Mouse (Mus musculus) limb, embryonic 15.5 days (tissue): ENCODE results near the gene Rasgef1b. TPM values are rescaled to one million over a fixed set of nuclear protein-coding genes. Genes with fewer than 3 reads are reported as not detected.

ENCODE experiments used
- ATAC-seq: fragments of 200-750 bp; cut with Nextera tagmentation; 2 replicates; pipeline ENCODE4 v1.8.0; 2017; ENCODE audit warnings: low read depth, moderate TSS enrichment; ENCODE audit not compliant: insufficient number of reproducible peaks, low FRiP score, low TSS enrichment
- H3K27ac ChIP-seq: fragments of 300-500 bp; sonication (generic); 2 replicates; pipeline ENCODE4 v1.5.1; 2015; ENCODE audit warnings: moderate library complexity, mild to moderate bottlenecking, inconsistent platforms
- H3K27me3 ChIP-seq: fragments of 300-500 bp; sonication (generic); 2 replicates; pipeline ENCODE4 v1.6.1; 2015; ENCODE audit warnings: inconsistent platforms
- H3K36me3 ChIP-seq: fragments of 300-500 bp; sonication (generic); 2 replicates; pipeline ENCODE4 v1.6.1; 2015; ENCODE audit warnings: inconsistent platforms
- H3K4me1 ChIP-seq: fragments of 300-500 bp; sonication (generic); 2 replicates; pipeline ENCODE4 v1.6.1; 2015; ENCODE audit warnings: inconsistent platforms
- H3K4me2 ChIP-seq: fragments of 300-500 bp; sonication (generic); 2 replicates; pipeline ENCODE4 v1.6.1; 2015; ENCODE audit warnings: mild to moderate bottlenecking, inconsistent platforms
- H3K4me3 ChIP-seq: fragments of 300-500 bp; sonication (generic); 2 replicates; pipeline ENCODE4 v1.5.1; 2015; ENCODE audit warnings: mild to moderate bottlenecking, inconsistent platforms
- H3K9ac ChIP-seq: fragments of 300-500 bp; sonication (generic); 2 replicates; pipeline ENCODE4 v1.6.1; 2015; ENCODE audit warnings: inconsistent platforms
- H3K9me3 ChIP-seq: fragments of 300-500 bp; sonication (generic); 2 replicates; pipeline ENCODE4 v1.6.1; 2016; ENCODE audit warnings: inconsistent platforms
- WGBS: fragments of 180-500 bp; shearing (Covaris S2); methylation state at CpG from one replicate; pipeline ENCODE4 v1.1.7; 2015; 5-methylcytosine and 5-hydroxymethylcytosine counted together
- polyA plus RNA-seq: library from polyadenylated mRNA; unstranded; fragments of >200 nt; fragmentation: Nextera tagmentation; extraction: Ambion mirVana; gene quantifications from 2 replicates; pipeline ENCODE4 v1.2.1, GENCODE M21; 2015

Rasgef1b gene
- polyA plus RNA-seq, 1 experiment from 2014 or later = 8.8 TPM

GRCm38 (mm10) chr5:99701811-99702210 is 27.1 kb downstream of the Rasgef1b start:
- Histone ChIP-seq H3K4me2 (no peak overlapping the region), H3K4me1 (no peaks in the 10 kb centered on the region), H3K9ac (no peak overlapping the region), H3K4me3 (no peak overlapping the region), H3K27ac (no peak overlapping the region), H3K9me3 (no peaks in the 10 kb centered on the region), H3K36me3 (no peaks in the 10 kb centered on the region), H3K27me3 (no peaks in the 10 kb centered on the region)
- no peak for ATAC-seq
- 40% methylated on average over 5 of the region's 5 CpGs for WGBS

DNA sequence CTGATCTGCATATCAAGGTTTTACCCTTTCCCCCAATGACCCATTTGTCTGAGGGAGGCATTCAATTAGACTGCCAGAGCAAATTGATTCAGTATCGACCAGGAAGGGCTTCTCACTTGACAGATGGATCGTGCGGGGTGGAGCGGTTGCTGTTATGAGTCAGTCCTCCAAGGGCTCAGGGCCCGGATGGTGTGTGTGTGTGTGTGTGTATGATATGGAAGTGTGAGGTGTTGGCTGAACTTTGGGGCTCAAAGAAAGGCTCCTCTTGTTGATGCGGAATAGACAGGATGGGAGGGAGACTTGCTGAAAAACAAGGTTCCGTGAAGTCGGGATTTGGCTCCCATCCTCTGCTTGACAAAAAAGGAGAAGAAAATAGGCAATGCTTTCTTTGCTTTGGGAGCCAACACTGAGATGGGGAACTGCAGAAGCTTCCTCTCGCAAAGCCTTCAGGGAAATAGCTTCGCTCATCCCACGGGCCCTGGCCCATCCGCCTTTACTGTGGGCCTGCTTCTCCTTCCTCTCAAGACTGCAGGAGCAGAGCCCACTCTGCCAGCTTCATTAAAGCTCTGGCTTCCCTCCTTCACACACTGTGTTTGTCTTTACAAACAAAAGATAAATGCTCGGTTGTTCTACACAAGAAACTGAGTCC is 34.0 kb downstream of the Rasgef1b start:
- no peaks in the 10 kb centered on the region for H3K9me3 ChIP-seq
- no peak overlapping the region for H3K27ac ChIP-seq
- 85% methylated on average over 13 of the region's 13 CpGs for WGBS
- no peaks in the 10 kb centered on the region for H3K27me3 ChIP-seq
- no peaks in the 10 kb centered on the region for H3K36me3 ChIP-seq
- no peak for ATAC-seq
- H3K4me1 ChIP-seq = no peaks in the 10 kb centered on the region
- H3K4me2 ChIP-seq = no peak overlapping the region
- no peak overlapping the region for H3K9ac ChIP-seq
- no peak overlapping the region for H3K4me3 ChIP-seq

DNA sequence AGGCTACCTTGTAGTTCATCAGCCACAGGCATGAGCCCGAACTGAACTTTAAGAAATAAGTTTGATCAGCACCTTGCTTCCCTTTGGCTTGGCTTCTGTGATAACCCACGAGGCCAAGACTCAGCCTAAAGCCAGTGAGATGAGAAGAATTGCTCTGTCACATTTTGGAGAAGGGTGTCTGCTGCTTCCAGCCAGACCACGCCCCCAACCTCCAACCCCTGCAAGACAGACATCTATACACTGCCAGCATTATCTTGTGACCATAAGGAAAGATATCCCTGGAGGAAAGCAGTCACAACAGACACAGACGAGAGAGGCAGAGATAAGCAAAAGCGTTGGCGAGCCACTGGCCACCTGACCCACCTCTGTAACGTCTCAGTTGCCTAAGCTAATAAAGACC is 39.0 kb downstream of the Rasgef1b start:
- Histone ChIP-seq H3K27ac (no peak overlapping the region), H3K4me2 (no peak overlapping the region), H3K4me3 (no peak overlapping the region), H3K9me3 (no peaks in the 10 kb centered on the region), H3K36me3 (no peaks in the 10 kb centered on the region), H3K27me3 (no peaks in the 10 kb centered on the region), H3K9ac (no peak overlapping the region), H3K4me1 (no peaks in the 10 kb centered on the region)
- 56% methylated on average over 7 of the region's 7 CpGs for WGBS
- ATAC-seq = no peak

DNA sequence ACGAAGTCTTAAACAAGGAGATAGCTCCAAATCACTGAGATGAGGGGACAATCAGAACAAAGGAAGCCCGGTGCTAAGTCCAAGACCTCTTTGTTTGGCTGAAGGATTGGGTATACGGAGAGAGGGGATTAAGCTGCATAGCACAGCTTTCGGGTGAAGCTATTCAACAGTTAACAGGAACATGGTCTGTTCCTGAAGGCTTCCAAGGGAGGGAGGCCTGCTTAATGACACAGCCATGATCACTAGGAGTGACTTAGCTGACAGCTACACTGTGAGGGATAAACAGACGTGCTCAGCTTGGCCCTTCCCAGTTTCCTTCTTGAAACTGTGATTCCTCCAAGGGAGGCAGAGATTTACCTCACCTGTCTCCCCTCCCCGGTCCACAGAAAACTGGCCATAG is 41.0 kb downstream of the Rasgef1b start:
- H3K9ac ChIP-seq = no peak overlapping the region
- WGBS = 48% methylated on average over 6 of the region's 6 CpGs
- H3K9me3 ChIP-seq = no peaks in the 10 kb centered on the region
- no peak overlapping the region for H3K4me2 ChIP-seq
- no peak overlapping the region for H3K4me3 ChIP-seq
- H3K4me1 ChIP-seq = no peaks in the 10 kb centered on the region
- no peaks in the 10 kb centered on the region for H3K27me3 ChIP-seq
- ATAC-seq = no peak
- H3K36me3 ChIP-seq = no peaks in the 10 kb centered on the region
- H3K27ac ChIP-seq = no peak overlapping the region

DNA sequence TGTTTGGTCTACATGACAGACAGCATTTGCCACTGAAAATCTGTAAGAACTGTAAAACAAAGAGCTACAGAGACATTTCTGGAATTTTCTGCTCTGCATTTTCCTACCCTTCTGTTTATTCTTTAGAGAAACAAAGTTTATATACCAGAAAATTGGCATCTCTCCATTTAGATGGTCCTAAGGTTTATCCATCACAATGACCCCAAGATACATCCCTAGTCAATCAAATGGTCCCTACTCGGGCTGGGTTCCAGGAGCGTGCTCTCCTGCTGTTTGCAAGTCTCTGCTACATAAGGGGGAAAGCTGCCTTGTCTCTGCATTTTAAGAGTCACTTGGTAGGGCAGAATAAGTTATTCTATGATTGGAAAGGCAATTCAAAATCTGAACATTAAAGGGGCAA is 44.8 kb downstream of the Rasgef1b start:
- no peak overlapping the region for H3K27ac ChIP-seq
- no peaks in the 10 kb centered on the region for H3K27me3 ChIP-seq
- no peaks in the 10 kb centered on the region for H3K9me3 ChIP-seq
- no peaks in the 10 kb centered on the region for H3K4me1 ChIP-seq
- 44% methylated on average over 2 of the region's 2 CpGs for WGBS
- H3K4me3 ChIP-seq = no peak overlapping the region
- no peaks in the 10 kb centered on the region for H3K36me3 ChIP-seq
- H3K9ac ChIP-seq = no peak overlapping the region
- ATAC-seq = no peak
- no peak overlapping the region for H3K4me2 ChIP-seq

GRCm38 (mm10) chr5:99669971-99670571 is 58.8 kb downstream of the Rasgef1b start:
- H3K27me3 ChIP-seq = no peaks in the 10 kb centered on the region
- WGBS = 74% methylated on average over 9 of the region's 9 CpGs
- no peak overlapping the region for H3K27ac ChIP-seq
- no peak overlapping the region for H3K4me2 ChIP-seq
- no peak for ATAC-seq
- H3K4me1 ChIP-seq = no peaks in the 10 kb centered on the region
- H3K4me3 ChIP-seq = no peak overlapping the region
- H3K9me3 ChIP-seq = no peaks in the 10 kb centered on the region
- no peaks in the 10 kb centered on the region for H3K36me3 ChIP-seq
- H3K9ac ChIP-seq = no peak overlapping the region

DNA sequence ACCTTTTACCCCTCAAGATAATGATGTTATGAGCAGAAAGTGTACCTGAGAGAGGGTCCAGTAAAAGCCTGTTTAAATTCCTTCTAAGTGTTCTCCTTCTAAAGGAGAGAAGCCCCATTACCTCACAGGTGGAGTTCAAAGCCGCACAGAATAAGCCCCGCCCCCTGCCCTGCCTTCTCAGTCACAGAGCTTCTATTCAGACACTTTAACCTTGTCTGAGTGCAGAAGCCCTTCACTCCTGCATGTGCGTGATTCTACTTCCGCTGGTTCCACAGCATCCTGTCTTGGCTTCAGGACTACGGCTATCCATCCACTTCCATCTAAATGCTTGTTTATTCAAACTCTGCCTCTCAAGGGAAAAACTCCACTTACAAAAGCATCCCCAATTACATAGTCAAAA is 72.8 kb downstream of the Rasgef1b start:
- Histone ChIP-seq H3K9ac (no peak overlapping the region), H3K27ac (no peak overlapping the region), H3K9me3 (no peaks in the 10 kb centered on the region), H3K27me3 (no peaks in the 10 kb centered on the region), H3K4me2 (no peak overlapping the region), H3K36me3 (no peaks in the 10 kb centered on the region), H3K4me3 (no peak overlapping the region), H3K4me1 (0 out of 2 replicates have a peak, but pooled peaks cover 3% of the 10 kb centered on the region)
- 58% methylated on average over 5 of the region's 5 CpGs for WGBS
- no peak for ATAC-seq

DNA sequence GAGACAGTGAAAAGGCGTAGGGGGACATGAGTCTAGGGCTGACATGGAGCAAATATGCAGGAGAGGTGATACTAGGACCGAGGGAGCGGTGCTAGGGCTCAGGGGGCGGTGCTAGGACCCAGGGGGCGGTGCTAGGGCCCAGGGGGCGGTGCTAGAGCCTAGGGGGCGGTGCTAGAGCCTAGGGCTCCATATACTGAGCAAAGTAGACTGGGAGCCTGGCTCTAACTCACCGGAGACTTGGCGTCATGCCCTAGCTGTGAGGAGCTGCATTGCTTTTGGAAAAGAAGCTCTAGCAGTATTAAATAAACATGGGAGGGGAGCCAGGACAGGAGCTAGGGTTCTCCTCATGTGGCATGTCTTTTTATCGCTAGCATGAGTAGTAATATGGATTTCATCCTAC is 75.9 kb downstream of the Rasgef1b start:
- 0 out of 2 replicates have a peak, but pooled peaks cover 3% of the 10 kb centered on the region for H3K4me1 ChIP-seq

DNA sequence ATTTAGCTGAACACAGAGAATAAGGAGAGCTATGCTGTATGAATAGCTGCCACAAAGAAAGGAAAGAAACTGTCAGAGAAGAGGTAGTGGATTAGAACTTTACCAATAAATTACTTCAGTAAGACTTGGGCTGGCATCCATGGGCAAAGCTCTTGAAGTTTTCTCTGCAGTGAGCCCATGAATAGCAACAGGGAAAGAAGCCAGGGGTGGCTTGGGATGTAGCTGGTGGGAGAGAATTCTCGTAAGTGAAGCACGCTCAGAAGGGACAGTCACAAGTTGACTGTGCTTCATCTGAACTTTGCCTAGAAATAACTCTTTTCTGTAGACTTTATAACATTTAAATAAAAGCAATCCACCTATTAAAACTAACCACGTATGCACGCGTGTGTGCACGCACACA is 87.5 kb downstream of the Rasgef1b start:
- Histone ChIP-seq H3K4me2 (no peak overlapping the region), H3K27me3 (no peaks in the 10 kb centered on the region), H3K9me3 (no peaks in the 10 kb centered on the region), H3K27ac (no peak overlapping the region), H3K36me3 (no peaks in the 10 kb centered on the region), H3K4me1 (no peaks in the 10 kb centered on the region), H3K4me3 (no peak overlapping the region), H3K9ac (no peak overlapping the region)
- ATAC-seq = no peak
- 48% methylated on average over 6 of the region's 6 CpGs for WGBS

More for the DNA sequence above, 75.9 kb downstream of the Rasgef1b start:
- H3K27me3 ChIP-seq = no peaks in the 10 kb centered on the region
- no peaks in the 10 kb centered on the region for H3K9me3 ChIP-seq
- no peak overlapping the region for H3K4me2 ChIP-seq
- no peak overlapping the region for H3K4me3 ChIP-seq
- no peak for ATAC-seq
- no peak overlapping the region for H3K27ac ChIP-seq
- no peaks in the 10 kb centered on the region for H3K36me3 ChIP-seq
- no peak overlapping the region for H3K9ac ChIP-seq
- 68% methylated on average over 10 of the region's 10 CpGs for WGBS

DNA sequence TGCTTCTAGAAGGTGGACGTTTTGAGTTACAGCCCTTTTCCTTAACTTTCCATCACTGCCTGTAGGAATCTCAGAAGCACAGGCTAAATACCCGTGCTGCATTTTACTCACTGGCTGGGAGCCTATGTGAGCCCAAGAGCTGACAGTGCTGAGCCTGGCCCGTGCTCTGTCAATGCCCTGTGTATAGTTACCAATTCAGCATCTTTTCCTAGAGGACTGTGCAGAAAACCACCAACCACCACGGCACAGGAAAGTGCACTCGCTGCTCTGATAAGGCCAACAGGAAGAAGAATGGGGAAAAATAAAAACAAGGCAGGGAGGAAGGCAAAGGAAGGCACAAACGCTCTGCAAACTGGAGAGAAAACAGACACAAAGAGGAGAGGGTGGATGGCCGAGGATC is 92.3 kb downstream of the Rasgef1b start:
- Histone ChIP-seq H3K4me3 (no peak overlapping the region), H3K27ac (no peak overlapping the region), H3K4me2 (no peak overlapping the region), H3K9ac (no peak overlapping the region), H3K4me1 (no peaks in the 10 kb centered on the region), H3K36me3 (no peaks in the 10 kb centered on the region), H3K27me3 (no peaks in the 10 kb centered on the region), H3K9me3 (no peaks in the 10 kb centered on the region)
- ATAC-seq = no peak
- 50% methylated on average over 7 of the region's 7 CpGs for WGBS

- no peak for ATAC-seq
- 62% methylated on average over 8 of the region's 8 CpGs for WGBS
- H3K36me3 ChIP-seq = no peaks in the 10 kb centered on the region
- no peak overlapping the region for H3K9ac ChIP-seq
- no peak overlapping the region for H3K4me3 ChIP-seq
- no peak overlapping the region for H3K4me2 ChIP-seq
- no peaks in the 10 kb centered on the region for H3K4me1 ChIP-seq
- H3K27me3 ChIP-seq = no peaks in the 10 kb centered on the region
- H3K27ac ChIP-seq = no peak overlapping the region
- no peaks in the 10 kb centered on the region for H3K9me3 ChIP-seq
Observed at GRCm38 (mm10) chr5:99634010-99634541, 94.8 kb downstream of the Rasgef1b start.

DNA sequence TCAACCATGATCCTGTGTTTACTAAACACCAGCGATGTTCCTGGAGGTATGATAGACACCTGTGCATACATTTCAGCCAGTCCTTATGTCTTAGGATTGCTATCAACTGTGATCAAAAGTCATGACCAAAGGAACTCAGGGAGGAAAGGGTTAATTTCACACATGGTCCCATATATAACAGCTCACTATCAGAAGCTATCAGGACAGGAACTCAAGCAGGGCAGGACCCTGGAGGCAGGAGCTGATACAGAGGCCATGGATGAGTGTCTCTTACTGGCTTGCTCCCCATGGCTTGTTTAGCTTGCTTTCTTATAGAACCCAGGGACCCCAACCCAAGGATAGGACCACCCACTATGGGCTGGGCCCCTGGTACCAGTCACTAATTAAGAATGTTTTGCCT is 95.3 kb downstream of the Rasgef1b start:
- Histone ChIP-seq H3K9ac (no peak overlapping the region), H3K27ac (no peak overlapping the region), H3K4me2 (no peak overlapping the region), H3K9me3 (no peaks in the 10 kb centered on the region), H3K36me3 (no peaks in the 10 kb centered on the region), H3K27me3 (no peaks in the 10 kb centered on the region), H3K4me3 (no peak overlapping the region), H3K4me1 (no peaks in the 10 kb centered on the region)
- ATAC-seq = no peak
- 86% methylated on average over 1 of the region's 1 CpGs for WGBS
